Mouse (Mus musculus) lung, postnatal 0 days (tissue): ENCODE measurements at regions not wholly inside any gene's neighbourhood (a gene's known extent, or its start where the extent isn't known, plus 50 kb on each side); places are given as distances from the start of the nearest gene placed in this dataset.

Source experiments
- CTCF ChIP-seq: IDR thresholded peaks from 2 replicates; pipeline ENCODE4 v1.5.1; 2016; ENCODE audit warnings: antibody characterized with exemption, mild to moderate bottlenecking
- EP300 ChIP-seq: IDR thresholded peaks from 2 replicates; pipeline ENCODE4 v1.6.1; 2016; ENCODE audit warnings: antibody characterized with exemption, mild to moderate bottlenecking, control low read depth

DNA sequence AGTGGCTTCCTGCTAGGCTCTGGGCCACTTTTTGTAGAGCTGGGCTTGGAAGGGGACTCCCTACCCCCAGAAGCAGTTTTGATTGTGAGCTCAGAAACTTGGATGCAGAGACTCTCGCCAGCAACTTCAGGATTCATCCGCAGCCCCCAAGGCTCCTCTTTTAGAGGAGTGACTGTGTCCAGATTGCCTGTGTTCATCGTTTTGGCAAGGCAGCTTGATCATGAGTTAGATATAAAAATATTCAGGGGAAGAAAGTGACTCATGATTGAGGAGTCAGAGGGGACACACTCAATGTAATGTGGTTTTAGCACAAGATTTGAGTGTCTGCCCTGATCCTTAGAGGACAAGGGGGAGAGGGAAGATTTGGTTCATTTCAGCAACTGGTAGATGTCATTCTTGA is 61.0 kb downstream of the Emx2 start:
- TF ChIP-seq CTCF: no peak
- TF ChIP-seq EP300: no peak
